Mouse (Mus musculus): ENCODE results near the gene Ssxb6. TPM values are rescaled to one million over a fixed set of nuclear protein-coding genes. Genes with fewer than 3 reads are reported as not detected.
"Not testable (repeated sequence)": the region's sequence is repeated elsewhere in the genome, so short reads cannot be mapped to it uniquely, and the experiment has no call there.

Ssxb6 gene
- total RNA-seq (2014; fragmentation: Nextera tagmentation): not detected in 2 replicates
- not detected in 2 replicates for total RNA-seq (2017)

GRCm38 (mm10) chrX:8548155-8548554 is at the start of gene Ssxb6:
Gene Ssxb6, minus strand, starts transcription at chrX:8548255.
- not testable (repeated sequence) for ATAC-seq (replicated peaks; ENCODE audit: low FRiP score, low TSS enrichment, poor library complexity, severe bottlenecking)

GRCm38 (mm10) chrX:8591716-8592115 is 43.7 kb upstream of the Ssxb6 start, which contains the start of gene Ssxb3:
Gene Ssxb3, minus strand, starts transcription at chrX:8591816.
- ATAC-seq (replicated peaks; ENCODE audit: low FRiP score, low TSS enrichment, poor library complexity, severe bottlenecking): not testable (repeated sequence)

GRCm38 (mm10) chrX:8524854-8525253 is 23.2 kb downstream of the Ssxb6 start, which contains the start of gene Gm14459:
Gene Gm14459, minus strand, starts transcription at chrX:8524954.
- no peak for ATAC-seq (replicated peaks; ENCODE audit: low FRiP score, low TSS enrichment, poor library complexity, severe bottlenecking)

Other genes with a start within 250 kb of the Ssxb6 start
- gene Ssxb10, start 220.8 kb downstream of the Ssxb6 start, total RNA-seq (2014; fragmentation: Nextera tagmentation): not detected in 2 replicates
- not detected in 2 replicates for gene Ssxb10, start 220.8 kb downstream of the Ssxb6 start, total RNA-seq (2017)
- not detected in 2 replicates for gene Ssxb9, start 181.3 kb downstream of the Ssxb6 start, total RNA-seq (2014; fragmentation: Nextera tagmentation)
- gene Ssxb9, start 181.3 kb downstream of the Ssxb6 start, total RNA-seq (2017): not detected in 2 replicates
- not detected in 2 replicates for gene Ssxb1, start 134.9 kb downstream of the Ssxb6 start, total RNA-seq (2014; fragmentation: Nextera tagmentation)
- gene Ssxb1, start 134.9 kb downstream of the Ssxb6 start, total RNA-seq (2017): not detected in 2 replicates
- not detected in 2 replicates for gene Ssxb2, start 86.5 kb downstream of the Ssxb6 start, total RNA-seq (2014; fragmentation: Nextera tagmentation)
- gene Ssxb2, start 86.5 kb downstream of the Ssxb6 start, total RNA-seq (2017): not detected in 2 replicates
- not detected in 2 replicates for gene Gm14459, start 23.3 kb downstream of the Ssxb6 start, total RNA-seq (2014; fragmentation: Nextera tagmentation)
- gene Gm14459, start 23.3 kb downstream of the Ssxb6 start, total RNA-seq (2017): not detected in 2 replicates
- not detected in 2 replicates for gene Ssxb3, start 43.6 kb upstream of the Ssxb6 start, total RNA-seq (2014; fragmentation: Nextera tagmentation)
- not detected in 2 replicates for gene Ssxb3, start 43.6 kb upstream of the Ssxb6 start, total RNA-seq (2017)
- gene Ssxb8, start 142.6 kb upstream of the Ssxb6 start, total RNA-seq (2014; fragmentation: Nextera tagmentation): not detected in 2 replicates
- gene Ssxb8, start 142.6 kb upstream of the Ssxb6 start, total RNA-seq (2017): not detected in 2 replicates
- not detected in 2 replicates for gene Ssx9, start 200.2 kb upstream of the Ssxb6 start, total RNA-seq (2014; fragmentation: Nextera tagmentation)
- gene Ssx9, start 200.2 kb upstream of the Ssxb6 start, total RNA-seq (2017): not detected in 2 replicates